Mouse (Mus musculus) left cerebral cortex, postnatal 4 days (tissue): Measurements from ENCODE around the gene Enpp3. TPM values are rescaled to one million over a fixed set of nuclear protein-coding genes. Genes with fewer than 3 reads are reported as not detected.
A peak's percentile ranks its signal among the peaks of the same experiment; 100 is the strongest.

Experiments used
- DNase-seq: peaks from one replicate; pipeline ENCODE4 v3.0.0-alpha.2; 2022
- intact Hi-C: fragments of 180-260 bp; cut with DNase I; formaldehyde crosslinking; loops from one replicate; pipeline ENCODE4 v1.15.1; 2025
- total RNA-seq, 2 experiments: library from RNA; stranded (reverse); gene quantifications; 2 replicates each; pipeline ENCODE4 v1.2.3; 2021

The Enpp3 gene
- total RNA-seq, result 1 to 10 TPM in 1 of 2 experiments, under 1 TPM in 1; 0.97 to 1.8 TPM

DNA sequence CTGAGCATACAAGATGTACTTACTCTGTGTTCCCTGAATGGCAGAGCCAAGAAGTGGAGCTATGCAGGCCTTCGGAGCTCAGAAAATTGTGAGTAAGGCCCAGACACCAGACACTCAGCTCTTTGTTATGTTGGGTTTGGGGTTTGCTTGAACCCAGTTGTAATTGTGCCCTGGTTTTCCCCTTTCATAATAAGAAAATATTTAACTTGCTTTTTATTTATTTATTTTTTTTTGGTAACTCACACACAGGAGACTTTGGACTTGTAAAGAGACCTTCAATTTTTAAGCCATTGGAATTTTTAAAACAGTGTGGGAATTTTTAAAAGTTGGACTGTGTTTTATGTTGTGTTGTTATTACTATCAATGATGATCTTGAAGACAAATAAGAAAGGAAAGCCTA lies at the start of gene Enpp3:
Enpp3 (minus strand) TSS at position 148 of the 400 bp plus-strand sequence.
- intact Hi-C loops, result no loop called here
- DNase-seq, result no peak

DNA sequence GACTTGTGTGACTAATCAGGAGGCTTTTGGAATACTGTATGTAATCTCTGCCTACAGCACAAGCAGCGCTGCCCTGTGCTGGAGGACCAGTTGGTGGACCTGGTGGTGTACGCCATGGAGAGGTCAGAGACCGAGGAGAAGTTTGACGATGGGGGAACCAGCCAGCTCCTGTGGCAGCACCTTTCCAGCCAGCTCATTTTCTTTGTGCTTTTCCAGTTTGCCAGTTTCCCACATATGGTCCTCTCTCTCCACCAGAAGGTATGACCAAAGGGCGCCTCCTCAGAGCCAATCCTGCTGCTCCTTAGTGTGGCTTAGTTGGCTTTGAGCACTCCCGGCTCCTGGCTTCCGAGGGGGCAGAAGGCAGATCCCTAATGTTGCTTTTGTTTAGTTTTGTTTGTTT lies 45.7 kb upstream of the Enpp3 start:
- intact Hi-C loops, result no loop called here
- DNase-seq, result no peak

DNA sequence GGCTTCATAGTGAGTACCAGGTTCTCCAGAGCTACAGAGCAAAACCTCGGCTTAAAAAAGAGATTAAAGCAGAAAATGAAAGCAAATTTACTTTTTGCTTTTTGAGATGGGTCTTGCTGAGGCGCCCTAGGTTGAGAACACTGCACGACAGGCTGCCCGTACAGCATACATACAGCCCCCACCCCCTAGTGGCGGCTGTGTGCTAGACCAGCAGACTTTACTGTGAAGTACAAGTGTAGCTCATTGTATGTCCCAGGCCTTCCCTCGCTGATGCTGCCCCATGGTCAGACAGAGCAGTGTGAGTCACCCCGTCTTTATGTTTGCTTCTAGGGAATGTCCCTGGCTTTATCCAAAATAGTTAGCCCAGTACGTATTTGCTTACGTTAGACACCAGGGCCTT lies 43.4 kb upstream of the Enpp3 start:
- intact Hi-C loops, result no loop called here
- peak; percentile 8 for DNase-seq

DNA sequence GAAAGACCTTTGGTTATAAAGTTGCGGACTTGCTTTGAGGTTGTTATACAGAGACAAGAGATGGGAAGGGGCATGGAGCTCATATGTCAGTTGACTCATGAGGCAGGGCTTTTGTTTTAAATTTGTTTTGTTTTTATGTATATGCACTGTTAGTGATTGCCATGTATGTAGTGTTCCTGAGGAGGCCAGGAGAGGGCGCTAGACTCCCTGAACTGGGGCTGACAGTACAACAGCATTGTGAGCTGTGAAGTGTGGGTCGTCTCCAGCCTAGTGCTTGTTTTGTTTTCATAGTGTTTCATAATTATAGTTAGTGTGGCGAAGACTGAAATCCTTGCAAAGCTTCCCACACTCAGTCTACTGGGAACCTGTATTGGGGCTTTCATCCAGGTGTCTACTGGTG lies 31.0 kb upstream of the Enpp3 start:
- no peak for DNase-seq
- intact Hi-C loops, result loop anchor here (5.0 kb wide), 1 partner anchor 34 kb away; no protein-coding TSS in a partner anchor

DNA sequence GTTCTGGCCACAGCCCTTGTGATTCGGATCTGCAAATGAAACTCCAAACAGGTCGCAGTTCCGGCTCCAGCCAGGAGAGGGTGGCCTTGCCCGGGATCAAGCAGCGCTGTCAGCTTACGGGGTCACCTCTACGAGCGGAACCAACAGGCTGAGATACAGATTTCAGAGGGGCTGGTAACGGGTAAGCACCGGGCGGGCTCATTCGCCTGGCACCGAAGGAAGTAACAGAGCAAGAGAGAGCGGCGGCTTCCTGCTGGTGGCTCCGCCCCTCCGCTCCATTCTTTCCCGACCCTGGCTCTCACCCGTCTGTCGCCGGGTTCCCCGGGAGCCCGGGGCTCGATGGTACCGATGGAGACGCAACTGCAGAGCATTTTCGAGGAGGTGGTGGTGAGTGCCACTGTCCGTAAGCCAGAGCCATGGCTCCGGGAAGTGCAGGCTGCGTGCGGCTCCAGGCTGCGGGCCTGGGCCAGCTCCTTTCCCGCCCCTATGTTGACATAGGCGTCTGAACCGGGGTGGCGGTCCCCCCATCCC lies 27.2 kb upstream of the Enpp3 start, which contains the start of gene Med23:
Med23 (plus strand) TSS at position 227 of the 531 bp plus-strand sequence.
- intact Hi-C loops, result loop anchor here (5.0 kb wide), 1 partner anchor 37 kb away; no protein-coding TSS in a partner anchor
- peak; percentile 97 for DNase-seq

DNA sequence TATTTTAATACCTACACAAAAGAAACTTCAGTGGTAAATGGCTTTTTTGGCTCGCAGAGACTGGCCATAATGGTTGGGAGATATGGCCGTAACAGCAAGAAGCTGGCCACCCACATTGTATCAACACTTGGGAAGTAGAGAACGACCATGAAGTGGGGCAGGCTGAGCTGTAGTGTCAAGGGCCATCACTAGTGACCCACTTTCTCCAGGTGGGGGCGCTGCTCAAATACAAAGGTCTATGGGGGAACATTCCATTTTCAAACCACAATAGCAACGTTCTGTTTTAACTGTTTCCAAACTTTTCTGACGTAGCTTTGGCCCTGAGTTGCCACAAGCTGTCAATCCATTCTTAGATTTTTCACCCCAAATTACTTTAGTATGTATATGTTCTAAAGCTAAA lies 21.8 kb upstream of the Enpp3 start:
- intact Hi-C loops, result no loop called here

DNA sequence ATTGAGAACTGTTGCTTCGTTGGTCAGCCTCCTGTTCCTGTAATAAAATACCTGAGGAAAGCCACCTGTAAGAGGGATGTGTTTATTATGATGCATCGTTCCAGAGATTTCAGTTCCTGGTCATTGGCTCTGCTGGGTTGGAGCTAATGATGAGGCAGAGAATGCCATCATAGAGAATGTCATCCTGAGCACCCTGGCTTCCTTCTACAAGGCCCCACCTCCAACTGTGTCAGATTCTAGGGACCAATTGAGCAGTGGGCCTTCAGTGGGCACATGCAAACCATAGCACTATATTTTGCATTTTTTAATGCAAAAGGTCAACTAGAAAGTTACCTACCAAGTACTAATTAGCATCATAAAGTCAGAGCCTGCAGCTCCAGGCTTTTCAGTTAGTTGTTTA lies 20.5 kb upstream of the Enpp3 start:
- DNase-seq, result no peak
- intact Hi-C loops, result no loop called here

More for the DNA sequence above, 21.8 kb upstream of the Enpp3 start:
- no peak for DNase-seq

DNA sequence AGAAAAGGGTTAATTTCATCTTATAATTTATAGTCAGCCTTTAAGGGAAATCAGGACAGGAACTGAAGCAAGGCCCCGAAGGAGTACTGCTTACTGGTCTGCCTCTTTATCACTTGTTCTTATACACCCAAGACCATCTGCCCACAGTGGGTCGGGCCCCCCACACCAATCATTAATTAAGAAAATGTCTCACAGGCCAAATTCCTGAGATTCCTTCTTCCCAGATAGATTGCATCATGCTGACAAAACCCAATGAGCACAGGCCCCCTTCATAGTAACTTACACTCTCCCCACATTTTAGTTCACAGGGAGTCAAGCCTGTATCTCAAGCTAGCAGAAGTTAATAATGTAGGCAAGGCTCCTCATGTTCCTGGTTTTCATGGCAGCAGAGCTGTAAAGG lies 625 bp downstream of the Enpp3 start:
- intact Hi-C loops, result no loop called here
- no peak for DNase-seq

DNA sequence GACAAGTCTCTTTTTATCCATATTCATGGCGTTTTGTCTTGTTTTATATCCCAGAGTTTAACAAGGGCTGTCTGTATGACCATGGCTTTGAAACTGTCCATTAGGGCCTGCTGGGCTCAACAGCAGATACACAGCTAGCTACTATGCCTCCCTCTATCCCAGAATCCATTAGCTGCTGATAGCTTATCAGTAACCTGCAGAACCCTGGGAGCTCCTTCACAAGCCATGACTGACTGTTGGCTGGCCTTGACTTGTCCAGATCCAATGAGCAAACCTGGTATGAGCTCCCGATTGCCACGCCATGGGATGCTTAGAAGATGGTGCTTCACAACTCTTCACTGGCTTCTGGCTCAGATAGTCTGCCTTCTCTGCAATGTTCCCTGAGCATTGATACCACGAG lies 1.8 kb downstream of the Enpp3 start:
- DNase-seq, result no peak
- intact Hi-C loops, result no loop called here

DNA sequence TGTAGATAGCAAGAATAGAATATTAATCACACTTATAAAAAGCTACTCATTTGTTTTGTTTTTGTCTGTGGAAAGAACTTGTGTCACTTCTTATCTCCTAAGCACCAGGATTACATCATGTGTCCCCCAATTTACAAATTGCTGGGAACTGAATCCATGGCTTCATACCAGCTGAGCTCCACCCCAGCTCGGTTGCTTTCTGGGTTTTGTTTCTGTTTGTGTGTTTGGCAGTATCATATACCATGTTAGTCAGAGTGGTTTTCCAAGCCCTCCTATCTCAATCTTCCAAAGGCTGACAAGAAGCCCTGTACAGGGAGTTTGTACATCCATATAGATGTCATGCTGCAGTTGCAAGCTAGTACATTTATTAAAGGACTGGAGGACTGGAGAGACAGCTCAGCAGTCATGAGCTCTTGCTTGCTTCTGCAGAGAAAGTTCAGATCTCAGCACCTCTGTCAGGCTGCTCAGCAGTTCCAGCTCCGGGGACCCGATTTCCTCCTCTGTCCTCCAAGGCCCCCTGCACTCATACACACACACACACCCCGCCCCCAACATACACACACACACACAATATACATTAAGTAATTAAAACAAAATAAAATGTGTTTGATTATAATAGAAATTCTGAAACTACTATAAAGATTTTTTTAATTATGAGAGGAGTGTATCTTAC lies 6.1 kb downstream of the Enpp3 start:
- intact Hi-C loops, result no loop called here

DNA sequence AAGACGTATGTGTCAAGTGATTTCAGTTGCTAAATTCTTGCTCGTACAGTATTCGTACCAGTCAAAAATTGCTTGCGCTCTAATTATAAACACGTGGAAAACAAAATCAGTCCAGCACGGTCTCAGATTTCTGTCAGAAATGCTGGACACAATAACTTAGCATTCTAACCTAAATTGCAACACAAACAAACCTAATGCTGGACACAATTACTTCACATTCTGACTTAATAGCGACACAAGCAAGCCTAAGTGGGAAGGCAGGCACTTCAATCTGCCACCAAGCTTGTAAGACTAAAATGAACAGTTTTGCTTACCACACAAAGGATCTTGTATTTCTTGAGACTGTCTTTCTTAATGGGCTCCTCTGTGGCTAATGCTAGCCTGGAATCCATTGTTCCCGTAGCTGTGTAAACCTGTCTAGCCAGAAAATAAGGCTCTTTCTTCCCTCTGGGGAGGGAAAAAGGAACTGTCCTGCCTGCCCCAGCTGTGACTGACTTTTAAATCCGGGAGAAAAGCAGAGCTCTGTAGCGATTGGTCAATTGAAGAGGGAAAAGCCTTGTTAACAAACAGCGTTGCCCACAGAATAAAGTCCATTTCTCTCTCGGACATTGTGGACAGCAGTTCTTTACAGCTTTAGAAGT lies 6.8 kb downstream of the Enpp3 start:
- intact Hi-C loops, result no loop called here
- DNase-seq, result no peak

More for the DNA sequence above, 6.1 kb downstream of the Enpp3 start:
- DNase-seq, result no peak

DNA sequence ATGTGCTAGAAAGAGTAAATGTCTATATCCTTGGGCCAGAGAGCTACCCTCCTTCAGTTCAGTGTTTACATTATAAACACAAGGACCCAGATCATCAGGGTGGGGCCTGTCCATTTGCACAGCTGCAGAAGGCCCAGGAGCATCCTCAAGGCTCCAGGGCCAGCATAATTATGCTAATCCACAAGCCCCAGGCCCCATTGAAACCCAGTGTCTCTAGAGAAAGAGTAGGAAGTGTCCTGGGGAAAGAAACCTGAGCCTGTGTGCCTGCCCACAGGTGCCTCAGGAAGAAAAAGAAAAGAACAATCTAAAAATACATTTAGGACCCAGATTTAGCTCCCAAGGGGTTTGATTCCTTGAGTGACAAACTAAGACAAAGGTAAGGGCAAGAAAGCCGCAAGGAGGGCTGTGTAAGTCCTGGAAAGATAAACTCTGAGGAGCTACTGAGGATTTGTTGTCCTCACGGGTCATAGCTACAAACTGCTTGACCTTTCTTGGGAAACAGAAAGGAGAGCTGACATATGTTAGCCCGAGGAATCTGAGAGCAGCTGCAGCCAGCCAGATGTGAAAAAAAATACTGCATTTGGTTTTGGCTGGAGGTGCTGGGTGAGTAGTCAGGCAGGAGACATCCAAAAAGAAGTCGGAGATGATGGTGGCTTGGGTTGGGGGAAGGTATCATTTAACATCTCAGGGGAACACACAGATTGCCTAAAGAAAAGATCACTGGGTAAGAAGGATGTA lies 7.8 kb downstream of the Enpp3 start:
- no peak for DNase-seq
- intact Hi-C loops, result no loop called here

DNA sequence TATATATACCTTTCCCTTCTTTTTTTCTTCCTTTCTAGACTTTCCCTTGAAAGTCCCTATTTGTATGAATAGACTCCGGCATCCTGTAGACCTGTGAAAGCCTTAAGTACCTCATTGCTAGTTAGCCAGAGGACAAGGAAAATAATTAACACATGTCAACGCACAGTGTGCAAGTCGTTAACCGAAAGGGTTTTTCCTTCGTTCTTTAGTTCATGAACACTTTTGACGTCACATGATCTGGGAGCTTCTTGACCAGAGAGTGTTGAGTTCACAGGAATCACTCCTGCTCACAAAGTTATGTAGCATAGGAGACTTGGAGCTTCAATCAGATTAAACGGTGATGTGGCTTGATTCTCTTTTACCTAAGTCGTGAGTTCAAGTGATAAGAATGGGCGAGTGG lies 10.3 kb downstream of the Enpp3 start:
- no peak for DNase-seq
- intact Hi-C loops, result no loop called here

DNA sequence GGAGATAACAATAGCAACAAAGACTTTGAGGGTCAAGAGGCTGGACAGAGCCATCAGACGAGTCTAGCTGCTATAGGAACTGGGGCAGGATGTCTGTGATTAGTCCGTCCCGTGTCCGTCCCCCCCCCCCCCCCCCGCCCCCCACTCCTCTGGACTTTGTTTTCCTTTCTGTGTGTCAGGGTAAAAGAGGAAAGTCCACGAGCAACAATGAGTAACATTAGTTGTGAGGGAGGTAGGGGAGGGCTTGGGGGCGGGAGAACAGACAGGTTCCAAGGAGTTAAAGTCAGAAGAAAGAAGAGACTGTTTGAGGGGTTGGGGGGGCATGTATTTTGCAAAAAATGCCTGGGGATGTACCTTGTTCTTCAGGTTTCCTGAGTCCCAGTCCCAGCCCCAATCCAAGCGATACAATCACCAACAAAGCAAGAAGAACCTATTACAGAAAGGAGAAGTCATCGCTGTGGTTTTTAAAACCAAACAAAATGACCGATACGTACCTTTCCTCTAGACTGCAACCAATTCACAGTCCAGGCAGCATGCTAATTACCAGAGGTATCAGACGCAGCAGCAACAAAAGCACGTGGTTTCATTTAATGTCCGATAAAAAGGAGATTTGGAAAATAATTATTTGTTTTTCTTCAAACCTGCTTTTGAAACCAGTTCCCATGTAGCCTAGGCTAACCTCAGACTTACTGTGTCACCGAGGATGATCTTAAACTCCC lies 11.1 kb downstream of the Enpp3 start:
- intact Hi-C loops, result no loop called here
- DNase-seq, result no peak

DNA sequence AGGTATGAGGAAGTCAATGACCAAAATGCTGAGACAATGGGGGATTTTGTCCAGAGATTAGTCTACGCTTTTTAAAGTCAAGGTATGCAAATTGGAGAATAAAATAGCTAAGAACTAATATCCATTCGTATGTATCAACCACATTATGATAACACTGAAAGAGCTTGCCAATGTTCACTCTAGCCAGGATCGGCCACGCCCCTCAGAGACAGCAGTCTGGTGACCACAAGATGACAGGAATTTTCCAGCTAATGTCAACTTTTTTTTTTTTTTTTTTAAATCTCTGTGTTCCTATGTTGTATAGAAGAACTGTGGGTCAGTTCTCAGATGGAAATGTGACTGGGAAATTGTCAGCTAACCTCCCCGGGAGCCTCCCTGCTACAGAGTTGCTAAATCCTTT lies 12.2 kb downstream of the Enpp3 start:
- DNase-seq, result no peak
- intact Hi-C loops, result no loop called here

DNA sequence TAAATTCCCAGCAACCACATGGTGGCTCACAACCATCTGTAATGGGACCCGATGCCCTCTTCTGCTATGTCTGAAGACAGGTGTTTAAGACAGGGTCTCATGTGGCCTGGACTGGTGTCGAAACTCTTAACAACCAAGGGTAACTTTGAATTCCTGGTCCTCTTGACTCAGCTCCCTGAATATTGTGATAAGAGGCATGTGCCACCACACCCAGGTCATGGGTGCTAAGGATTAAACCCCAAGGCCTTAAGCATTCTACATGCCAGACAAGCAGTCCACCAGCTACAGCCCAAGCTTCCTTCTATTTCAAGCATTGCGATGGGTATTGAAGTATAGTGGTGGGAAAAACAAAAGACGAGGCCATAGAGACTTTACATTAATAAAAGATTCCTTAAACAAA lies 14.5 kb downstream of the Enpp3 start:
- no peak for DNase-seq
- intact Hi-C loops, result no loop called here

DNA sequence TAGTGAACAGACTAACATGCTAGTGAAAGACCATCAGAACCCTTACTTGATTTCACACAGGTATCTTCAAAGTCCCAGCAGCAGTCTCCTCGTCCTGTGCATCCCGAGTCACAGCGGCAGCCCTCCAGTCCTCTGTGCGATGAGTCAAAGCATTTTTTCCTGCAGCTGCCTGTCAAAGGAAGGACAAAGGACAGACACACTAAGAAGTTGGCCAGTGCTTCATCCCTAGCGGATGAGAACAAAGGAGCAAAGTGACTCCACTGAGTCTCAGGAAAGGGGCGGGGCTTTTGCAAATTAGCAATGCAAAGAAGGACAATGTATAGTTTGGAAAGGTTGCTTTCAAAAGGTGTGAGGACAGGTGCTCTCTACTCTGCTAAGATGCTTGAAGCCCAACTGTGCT lies 16.5 kb downstream of the Enpp3 start:
- intact Hi-C loops, result no loop called here
- no peak for DNase-seq

DNA sequence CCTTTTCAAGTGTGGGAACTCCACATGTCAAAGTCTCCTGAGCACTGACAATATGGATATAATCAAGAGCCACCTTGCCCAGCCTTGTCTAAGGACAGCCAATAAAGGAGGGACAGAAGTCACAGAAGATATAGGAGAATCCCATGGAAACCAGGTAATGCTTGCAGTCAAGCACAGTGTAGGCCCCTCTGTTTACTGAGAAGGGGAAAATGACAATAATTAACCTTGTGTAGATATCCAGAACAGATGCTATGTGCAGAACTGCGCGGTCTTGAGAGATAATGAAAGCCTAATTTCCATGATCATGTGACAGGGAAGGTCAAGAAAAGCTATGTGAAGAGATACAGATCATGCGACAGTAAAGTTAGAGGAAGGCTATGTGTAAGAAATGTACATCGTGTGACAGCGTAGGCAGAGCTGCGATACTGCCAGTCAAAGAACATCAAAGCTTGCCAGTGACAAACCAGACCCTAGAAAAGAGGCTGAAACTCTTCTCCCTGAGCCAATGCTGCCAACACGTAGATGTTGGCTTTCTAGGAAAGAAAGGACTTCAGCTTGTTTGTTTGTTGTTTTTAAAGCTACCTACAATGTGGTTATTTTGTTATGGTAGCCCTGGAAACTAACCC lies 17.1 kb downstream of the Enpp3 start:
- DNase-seq, result no peak
- intact Hi-C loops, result no loop called here

DNA sequence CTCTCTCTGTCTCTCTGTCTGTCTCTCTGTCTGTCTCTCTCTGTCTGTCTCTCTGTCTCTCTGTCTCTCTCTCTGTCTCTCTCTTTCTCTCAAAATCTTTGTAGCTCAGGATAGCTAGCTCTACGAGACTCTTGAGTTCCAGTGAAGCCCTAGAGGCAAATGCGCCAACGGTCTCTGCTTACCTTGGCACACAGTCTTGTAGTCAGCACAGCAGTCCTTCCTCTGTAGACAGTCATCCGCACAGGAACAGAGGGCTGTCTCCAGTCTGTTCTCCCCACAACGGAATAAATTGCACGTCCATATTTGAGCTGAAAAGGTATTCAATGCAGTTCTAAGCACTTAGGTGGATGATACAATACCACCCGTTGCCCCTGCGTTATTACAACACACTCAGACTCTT lies 18.0 kb downstream of the Enpp3 start:
- DNase-seq, result no peak
- intact Hi-C loops, result no loop called here
